Mouse (Mus musculus) liver, adult 2 months (tissue): ENCODE data around the gene Cdc42bpa.

Experiments used
- CTCF ChIP-seq: fragments of 200-500 bp; IDR thresholded peaks from 2 replicates; pipeline ENCODE4 v1.5.1; 2011; ENCODE audit warnings: low read depth, low read length, control low read depth
- POLR2A ChIP-seq: fragments of 200-500 bp; IDR thresholded peaks from 2 replicates; pipeline ENCODE4 v1.6.1; 2011; ENCODE audit warnings: low read length, control low read depth; ENCODE audit not compliant: insufficient read depth; ENCODE audit errors: extremely low read depth

- TF ChIP-seq CTCF (no peak), POLR2A (no peak)
These were observed 9.6 kb downstream of the Cdc42bpa start for GRCm38 (mm10) chr1:179969776-179970428.
